Mouse (Mus musculus): ENCODE results near the gene Trappc6a. TPM values are rescaled to one million over a fixed set of nuclear protein-coding genes. Genes with fewer than 3 reads are reported as not detected.
"Not testable (repeated sequence)": the region's sequence is repeated elsewhere in the genome, so short reads cannot be mapped to it uniquely, and the experiment has no call there.

Trappc6a gene
- polyA plus RNA-seq, 1 experiment from 2014 or later: 71.4 TPM

DNA sequence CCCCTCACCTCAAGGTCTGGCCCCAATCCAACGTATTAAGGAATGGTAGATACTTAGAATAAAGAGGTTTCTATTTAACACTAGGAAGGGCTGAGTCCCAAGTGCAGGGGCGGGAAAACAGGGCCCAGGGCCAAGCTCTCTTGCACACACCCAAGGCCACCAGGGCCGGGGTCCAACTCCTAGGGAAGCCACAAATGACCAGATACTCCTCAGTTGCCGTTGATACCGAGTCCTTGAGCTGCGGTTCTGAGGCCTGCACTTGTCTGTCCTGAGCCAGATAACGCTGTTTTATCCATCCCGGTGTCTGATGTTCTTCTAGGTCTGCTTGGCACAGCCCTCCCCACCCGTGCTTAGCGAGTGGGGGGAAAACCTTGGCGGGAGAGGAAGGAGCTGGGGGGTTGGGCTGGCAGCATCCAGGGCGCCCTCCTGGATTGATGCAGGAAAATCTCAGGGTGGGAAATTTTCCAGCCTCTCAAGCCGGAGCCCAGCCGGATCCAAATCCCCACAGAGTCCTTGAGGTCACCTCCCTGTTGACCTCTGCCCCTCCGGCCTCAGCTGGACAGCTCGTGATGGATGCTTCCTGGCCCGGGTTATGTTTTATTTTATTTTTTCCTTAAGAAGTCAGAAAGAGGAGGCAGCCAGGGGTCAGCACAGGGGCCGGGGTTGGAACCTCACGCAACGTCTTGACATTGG lies 12.5 kb upstream of the Trappc6a start:
- H3K4me1 ChIP-seq (replicated peaks): peaks cover 28% of the 10 kb centered on the region
- H3K36me3 ChIP-seq: no peaks in the 10 kb centered on the region
- 59% methylated on average over 20 of the region's 20 CpGs for WGBS
- no peak overlapping the region for H3K27ac ChIP-seq
- no peak overlapping the region for H3K4me3 ChIP-seq
- peaks cover 43% of the 10 kb centered on the region for H3K27me3 ChIP-seq (ENCODE audit: insufficient read depth, poor library complexity, severe bottlenecking)
- peak; percentile 50 for DNase-seq (ENCODE audit: low spot score)
- H3K9me3 ChIP-seq: 0 out of 2 replicates have a peak, but pooled peaks cover 2% of the 10 kb centered on the region

DNA sequence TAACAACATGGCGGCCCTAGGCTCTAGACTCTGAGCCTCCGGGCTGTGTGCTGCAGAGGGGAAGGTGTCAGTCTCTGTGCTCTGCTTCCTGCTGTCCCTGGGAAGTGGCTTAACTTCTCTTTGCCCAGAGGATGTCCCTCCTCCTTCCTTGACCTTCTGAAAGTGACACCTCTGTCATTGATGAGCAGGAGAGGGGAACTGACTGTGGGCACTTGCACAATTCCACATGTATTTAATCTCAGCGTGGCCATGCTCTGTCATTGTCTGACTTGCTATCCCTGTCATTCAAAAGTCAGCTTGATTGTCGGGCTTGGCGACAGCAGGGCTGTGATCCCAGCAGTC lies 12.0 kb upstream of the Trappc6a start:
- no peak for DNase-seq (ENCODE audit: low spot score)
- Histone ChIP-seq H3K27ac (no peak overlapping the region), H3K4me1 (replicated peaks) (peaks cover 28% of the 10 kb centered on the region), H3K27me3 (ENCODE audit: insufficient read depth, poor library complexity, severe bottlenecking) (peaks cover 37% of the 10 kb centered on the region), H3K9me3 (0 out of 2 replicates have a peak, but pooled peaks cover 2% of the 10 kb centered on the region), H3K36me3 (no peaks in the 10 kb centered on the region), H3K4me3 (no peak overlapping the region)
- 57% methylated on average over 5 of the region's 5 CpGs for WGBS

DNA sequence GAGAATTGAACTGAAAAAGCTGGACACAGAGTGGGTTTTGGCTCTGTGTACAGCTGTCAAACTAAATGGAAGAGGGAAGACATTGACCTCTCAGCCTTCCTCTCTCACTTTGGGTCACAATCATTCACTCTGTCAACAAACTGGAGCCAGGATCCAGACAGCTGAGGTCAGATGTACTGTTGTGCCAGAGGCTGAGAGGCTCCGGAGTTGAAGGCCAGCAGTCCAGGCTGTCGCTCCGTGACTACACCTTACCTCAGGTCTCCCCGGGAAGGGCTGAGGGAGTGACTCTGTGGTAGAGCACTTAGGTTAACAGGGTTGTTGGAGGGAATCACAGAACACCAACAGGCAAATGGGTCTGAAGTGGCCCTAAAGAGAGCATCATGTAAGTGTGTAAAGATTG lies 9.9 kb upstream of the Trappc6a start:
- peaks cover 16% of the 10 kb centered on the region for H3K27me3 ChIP-seq (ENCODE audit: insufficient read depth, poor library complexity, severe bottlenecking)
- H3K4me1 ChIP-seq (replicated peaks): peaks cover 20% of the 10 kb centered on the region
- H3K27ac ChIP-seq: no peak overlapping the region
- H3K4me3 ChIP-seq: no peak overlapping the region
- DNase-seq (ENCODE audit: low spot score): no peak
- no peaks in the 10 kb centered on the region for H3K36me3 ChIP-seq
- H3K9me3 ChIP-seq: 0 out of 2 replicates have a peak, but pooled peaks cover 2% of the 10 kb centered on the region
- 77% methylated on average over 4 of the region's 4 CpGs for WGBS

DNA sequence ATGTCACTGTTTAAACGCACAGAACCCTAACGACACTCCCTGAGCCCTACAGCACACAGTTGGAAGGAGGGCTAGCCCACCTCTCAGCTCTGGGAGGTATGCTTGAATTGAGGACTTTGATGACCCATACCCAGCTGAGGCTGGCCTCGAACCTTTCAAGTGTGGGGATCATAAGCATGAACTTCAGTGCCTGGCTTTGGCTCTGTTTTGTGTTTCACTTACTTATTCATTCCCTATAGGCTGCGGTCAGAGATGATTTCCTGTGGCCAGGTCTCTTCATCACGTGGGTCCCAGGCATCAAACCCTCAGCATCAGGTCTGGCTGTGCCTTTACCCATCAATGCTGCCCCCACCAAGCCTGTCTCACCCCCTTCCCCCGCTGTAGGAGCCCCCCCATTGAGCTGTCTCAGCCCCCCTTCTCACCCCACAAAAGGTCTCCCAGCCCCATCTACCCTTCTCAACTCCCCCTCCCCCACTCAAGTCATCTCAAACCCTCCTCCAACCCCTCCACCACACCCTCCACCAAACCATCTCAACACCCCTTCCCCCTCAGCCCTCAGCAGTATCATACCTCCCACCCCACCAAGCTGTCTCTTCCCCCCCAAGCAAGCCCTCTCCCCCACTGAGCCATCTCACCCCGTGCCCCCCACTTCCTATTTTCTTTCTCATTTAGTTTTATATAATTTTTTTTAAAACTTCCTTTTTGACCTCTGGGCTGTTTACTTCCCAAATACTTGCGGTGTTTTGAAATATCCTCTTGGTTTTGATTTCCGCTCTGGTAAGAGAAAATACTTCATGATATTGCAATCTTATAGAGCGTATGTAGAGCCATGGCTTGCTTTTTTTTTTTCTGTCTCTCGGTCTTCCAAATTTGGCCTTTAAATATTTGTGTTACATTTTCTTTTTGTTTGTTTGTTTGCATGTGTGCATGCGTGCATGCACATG lies 7.5 kb upstream of the Trappc6a start:
- DNase-seq (ENCODE audit: low spot score): no peak
- WGBS: 73% methylated on average over 12 of the region's 12 CpGs

DNA sequence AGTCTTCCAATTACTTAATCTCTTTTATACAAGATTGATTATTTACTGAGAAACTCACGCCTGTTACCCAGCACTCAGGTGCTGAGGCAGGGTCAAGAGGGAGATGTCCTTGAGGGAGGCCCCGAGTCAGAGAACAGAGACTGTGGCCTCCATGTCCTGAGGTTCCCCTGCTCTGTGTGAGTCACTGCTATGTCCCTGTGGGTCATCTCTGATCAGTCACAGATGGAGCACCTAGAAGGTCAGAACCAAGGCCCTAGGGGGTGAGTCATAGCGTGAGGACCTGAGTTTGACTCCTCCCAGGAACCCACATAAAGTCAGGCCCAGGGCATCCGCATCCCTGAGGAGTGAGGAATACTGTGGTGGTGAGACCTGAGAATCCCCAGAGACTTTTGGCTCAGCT lies 6.5 kb upstream of the Trappc6a start:
- H3K36me3 ChIP-seq: no peaks in the 10 kb centered on the region
- no peaks in the 10 kb centered on the region for H3K9me3 ChIP-seq
- no peaks in the 10 kb centered on the region for H3K27me3 ChIP-seq (ENCODE audit: insufficient read depth, poor library complexity, severe bottlenecking)
- no peak overlapping the region for H3K4me3 ChIP-seq
- no peak overlapping the region for H3K27ac ChIP-seq
- H3K4me1 ChIP-seq (replicated peaks): peaks cover 16% of the 10 kb centered on the region
- WGBS: 70% methylated on average over 4 of the region's 4 CpGs
- no peak for DNase-seq (ENCODE audit: low spot score)

More for the DNA sequence above, 7.5 kb upstream of the Trappc6a start:
- Histone ChIP-seq H3K4me3 (no peak overlapping the region), H3K9me3 (no peaks in the 10 kb centered on the region), H3K4me1 (replicated peaks) (peaks cover 20% of the 10 kb centered on the region), H3K36me3 (no peaks in the 10 kb centered on the region), H3K27ac (no peak overlapping the region), H3K27me3 (ENCODE audit: insufficient read depth, poor library complexity, severe bottlenecking) (no peaks in the 10 kb centered on the region)

DNA sequence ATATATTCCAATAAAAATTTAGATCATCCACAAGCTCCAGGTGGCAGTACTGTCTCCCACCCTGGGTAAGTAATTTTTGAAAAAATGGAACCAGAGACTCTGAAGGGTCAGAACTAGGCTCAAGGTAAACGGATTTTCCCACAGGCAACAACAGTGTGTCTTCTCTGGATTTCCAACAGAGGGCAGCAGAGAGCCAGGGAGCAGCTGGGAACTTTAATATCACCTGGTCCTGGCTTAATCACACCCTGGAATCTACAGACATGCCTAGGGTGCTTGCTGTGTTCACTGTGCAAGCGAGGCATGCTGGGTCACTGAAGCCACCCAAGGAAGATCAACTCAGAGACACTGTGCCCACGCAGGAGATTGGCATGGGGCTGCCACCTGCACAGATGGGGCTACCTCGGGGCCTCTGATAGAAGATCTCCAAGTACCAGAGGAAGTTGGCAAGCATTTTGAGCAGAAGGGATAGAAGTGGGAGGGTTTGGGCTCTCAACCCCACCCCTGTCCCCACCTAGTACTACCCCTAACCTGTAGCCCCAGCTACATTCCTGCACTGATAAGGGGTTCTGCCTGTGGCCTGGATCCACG lies 4.6 kb upstream of the Trappc6a start:
- DNase-seq (ENCODE audit: low spot score): peak; percentile 51
- no peaks in the 10 kb centered on the region for H3K9me3 ChIP-seq
- no peaks in the 10 kb centered on the region for H3K36me3 ChIP-seq
- 38% methylated on average over 5 of the region's 5 CpGs for WGBS
- H3K4me3 ChIP-seq: 0 out of 2 replicates have a peak overlapping the region, but pooled peaks have one; percentile 1
- H3K27me3 ChIP-seq (ENCODE audit: insufficient read depth, poor library complexity, severe bottlenecking): no peaks in the 10 kb centered on the region
- peaks cover 29% of the 10 kb centered on the region for H3K4me1 ChIP-seq (replicated peaks)
- no peak overlapping the region for H3K27ac ChIP-seq

DNA sequence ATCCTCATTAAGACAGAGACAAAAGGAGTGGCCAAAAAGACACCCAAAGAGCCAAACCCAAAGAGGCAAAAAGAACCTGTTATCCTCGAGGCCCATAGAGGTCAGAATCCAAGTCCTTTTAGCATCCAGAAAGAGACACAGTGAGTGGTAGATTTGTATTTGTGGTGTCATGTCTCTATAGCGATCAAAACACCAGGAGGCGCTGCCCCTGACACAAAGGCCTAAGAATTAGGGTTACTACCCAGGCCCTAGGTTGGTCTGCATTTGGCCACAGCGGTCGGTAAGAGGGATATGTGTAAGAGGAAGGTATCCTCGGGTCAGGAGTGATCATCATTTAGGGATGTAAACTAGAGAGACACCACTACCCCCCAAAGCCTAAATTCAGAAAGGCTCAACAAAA lies 1.9 kb upstream of the Trappc6a start:
- no peaks in the 10 kb centered on the region for H3K36me3 ChIP-seq
- no peak overlapping the region for H3K27ac ChIP-seq
- peak overlapping the region; percentile 87 for H3K4me3 ChIP-seq
- H3K9me3 ChIP-seq: no peaks in the 10 kb centered on the region
- H3K4me1 ChIP-seq (replicated peaks): peaks cover 41% of the 10 kb centered on the region
- H3K27me3 ChIP-seq (ENCODE audit: insufficient read depth, poor library complexity, severe bottlenecking): no peaks in the 10 kb centered on the region
- no peak for DNase-seq (ENCODE audit: low spot score)
- WGBS: 28% methylated on average over 6 of the region's 6 CpGs

DNA sequence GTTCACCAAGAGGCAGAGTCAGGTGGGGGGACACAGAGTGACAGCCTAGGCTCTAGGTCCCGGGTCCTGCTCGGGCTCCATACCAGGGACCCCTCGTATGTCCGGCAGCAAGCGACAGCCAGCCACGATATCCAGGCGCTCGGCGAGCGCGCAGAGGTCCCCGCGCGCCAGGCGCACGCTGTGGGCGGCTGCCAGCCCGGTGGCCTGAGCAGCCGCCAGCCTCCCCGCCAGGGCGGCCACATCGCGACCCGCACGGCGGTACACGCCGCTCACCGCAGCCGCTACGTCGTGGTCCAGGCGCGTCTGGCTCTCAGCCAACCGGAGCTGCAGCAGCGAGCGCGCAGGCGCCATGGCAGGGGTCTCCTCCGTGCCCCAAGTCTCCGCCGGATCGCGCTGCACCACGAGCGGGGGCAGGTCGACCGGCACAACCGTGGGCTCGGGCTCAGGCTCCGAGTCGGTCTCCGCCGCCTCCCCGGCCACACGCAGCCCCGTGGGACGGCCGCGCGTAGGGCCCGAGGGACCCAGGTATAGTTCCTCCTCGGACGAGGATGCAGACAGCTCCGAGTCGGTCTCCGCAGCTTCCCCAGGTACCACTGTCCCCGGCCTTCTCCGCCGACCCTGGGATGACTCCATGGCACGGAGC lies 1.1 kb upstream of the Trappc6a start:
- H3K27me3 ChIP-seq (ENCODE audit: insufficient read depth, poor library complexity, severe bottlenecking): no peaks in the 10 kb centered on the region
- under 1% methylated on average over 71 of the region's 71 CpGs for WGBS
- H3K27ac ChIP-seq: peak overlapping the region; percentile 95
- H3K36me3 ChIP-seq: no peaks in the 10 kb centered on the region
- H3K9me3 ChIP-seq: no peaks in the 10 kb centered on the region
- peak; percentile 80 for DNase-seq (ENCODE audit: low spot score)
- H3K4me1 ChIP-seq (replicated peaks): peaks cover 43% of the 10 kb centered on the region
- H3K4me3 ChIP-seq: peak overlapping the region; percentile 87

DNA sequence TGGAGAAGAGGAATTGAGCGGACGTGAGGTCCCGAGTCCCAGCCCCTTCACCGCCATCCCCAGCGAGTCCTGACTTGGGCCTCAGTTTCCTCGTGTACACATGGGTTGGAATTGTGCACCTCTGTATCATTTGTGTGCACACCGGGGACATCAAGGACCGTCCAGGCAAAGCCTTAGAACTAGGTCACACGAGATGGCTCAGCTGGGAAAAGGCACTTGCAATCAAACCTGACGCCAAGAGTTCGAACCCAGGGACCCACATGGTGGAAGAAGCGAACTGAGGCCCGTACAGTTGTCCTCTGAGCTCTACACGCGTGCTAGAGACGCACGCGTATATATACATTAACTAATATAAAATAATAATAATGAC lies 598 bp upstream of the Trappc6a start:
- Histone ChIP-seq H3K9me3 (no peaks in the 10 kb centered on the region), H3K27me3 (ENCODE audit: insufficient read depth, poor library complexity, severe bottlenecking) (no peaks in the 10 kb centered on the region), H3K4me3 (peak overlapping the region; percentile 87), H3K36me3 (no peaks in the 10 kb centered on the region), H3K27ac (peak overlapping the region; percentile 95), H3K4me1 (replicated peaks) (peaks cover 43% of the 10 kb centered on the region)
- DNase-seq (ENCODE audit: low spot score): no peak
- WGBS: 4% methylated on average over 18 of the region's 18 CpGs

DNA sequence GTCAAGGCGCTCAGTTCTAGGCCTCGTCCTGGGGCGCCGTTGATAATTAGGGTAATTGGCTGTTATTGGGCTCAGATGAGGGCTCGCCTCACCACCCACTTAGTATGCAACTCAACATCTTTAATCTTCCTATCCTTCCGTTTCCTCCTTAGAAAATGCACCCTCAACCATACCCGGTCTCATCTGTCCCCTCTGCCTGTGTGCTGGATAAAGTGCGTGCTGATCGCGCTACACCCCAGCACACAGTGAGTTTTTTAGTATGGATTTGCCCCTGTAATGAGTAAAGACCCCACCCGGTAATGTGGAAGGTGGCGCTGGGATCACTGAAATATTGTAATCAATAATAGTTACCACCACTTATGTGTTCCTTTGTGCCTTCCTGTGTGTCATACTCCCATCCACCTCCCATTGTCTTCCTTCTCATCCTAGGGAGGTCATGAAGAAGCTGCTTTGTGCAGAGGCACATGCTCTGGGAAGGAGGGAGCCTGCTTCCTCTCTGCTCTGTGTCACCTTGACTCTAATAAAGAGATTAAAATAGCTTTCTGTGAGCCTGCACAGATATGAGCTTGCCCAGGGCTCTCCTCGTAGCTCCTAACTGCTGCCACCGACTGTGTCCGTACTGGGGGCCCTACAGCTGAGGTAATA lies 851 bp downstream of the Trappc6a start:
- Histone ChIP-seq H3K4me1 (replicated peaks) (peaks cover 36% of the 10 kb centered on the region), H3K27me3 (ENCODE audit: insufficient read depth, poor library complexity, severe bottlenecking) (no peaks in the 10 kb centered on the region), H3K4me3 (peak overlapping the region; percentile 87), H3K9me3 (no peaks in the 10 kb centered on the region), H3K36me3 (no peaks in the 10 kb centered on the region), H3K27ac (peak overlapping the region; percentile 95)
- peak; percentile 28 for DNase-seq (ENCODE audit: low spot score)
- 14% methylated on average over 15 of the region's 15 CpGs for WGBS

DNA sequence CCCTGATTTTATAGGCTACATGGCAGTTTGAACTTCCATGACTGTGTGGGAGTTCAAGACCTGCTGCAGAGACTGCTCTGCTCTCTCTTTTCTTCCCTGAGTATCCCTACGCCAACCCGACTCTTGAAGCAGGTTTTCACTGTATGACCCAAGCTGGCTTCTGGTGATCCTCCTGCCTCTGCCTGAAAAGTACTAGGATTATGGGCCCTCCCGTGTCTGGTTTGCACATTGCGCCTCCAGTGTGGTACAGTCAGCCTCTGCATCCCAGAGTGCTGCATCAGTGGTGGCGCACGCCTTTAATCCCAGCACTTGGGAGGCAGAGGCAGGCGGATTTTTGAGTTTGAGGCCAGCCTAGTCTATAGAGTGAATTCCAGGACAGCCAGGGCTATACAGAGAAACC lies 1.6 kb downstream of the Trappc6a start:
- Histone ChIP-seq H3K27ac (peak overlapping the region; percentile 95), H3K27me3 (ENCODE audit: insufficient read depth, poor library complexity, severe bottlenecking) (no peaks in the 10 kb centered on the region), H3K36me3 (no peaks in the 10 kb centered on the region), H3K4me1 (replicated peaks) (peaks cover 35% of the 10 kb centered on the region), H3K4me3 (peak overlapping the region; percentile 87), H3K9me3 (no peaks in the 10 kb centered on the region)
- DNase-seq (ENCODE audit: low spot score): no peak
- 96% methylated on average over 7 of the region's 7 CpGs for WGBS

DNA sequence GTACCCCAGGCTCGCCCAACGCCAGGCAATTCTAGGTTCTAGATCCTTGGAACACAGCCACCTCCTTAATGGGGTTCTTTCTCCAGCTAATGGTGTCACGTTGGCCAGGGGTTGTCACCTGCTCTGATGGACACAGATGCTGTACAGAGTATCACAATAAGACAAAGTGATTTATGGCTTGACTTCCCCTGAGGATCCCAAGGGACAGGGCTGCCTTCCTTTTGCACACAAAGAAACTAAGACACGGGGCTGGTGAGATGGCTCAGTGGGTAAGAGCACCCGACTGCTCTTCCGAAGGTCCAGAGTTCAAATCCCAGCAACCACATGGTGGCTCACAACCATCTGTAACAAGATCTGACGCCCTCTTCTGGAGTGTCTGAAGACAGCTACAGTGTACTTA lies 3.7 kb downstream of the Trappc6a start:
- not testable (repeated sequence) for H3K4me3 ChIP-seq; DNase-seq (ENCODE audit: low spot score); H3K36me3 ChIP-seq; H3K27ac ChIP-seq; H3K9me3 ChIP-seq
- H3K4me1 ChIP-seq (replicated peaks): peaks cover 29% of the 10 kb centered on the region
- peaks cover 15% of the 10 kb centered on the region for H3K27me3 ChIP-seq (ENCODE audit: insufficient read depth, poor library complexity, severe bottlenecking)
- 85% methylated on average over 7 of the region's 7 CpGs for WGBS
